Mouse (Mus musculus) cortical plate, adult 2 months (tissue): Measurements from ENCODE around the gene Fam129b. TPM values are rescaled to one million over a fixed set of nuclear protein-coding genes. Genes with fewer than 3 reads are reported as not detected.

ENCODE experiments used
- H3K27ac ChIP-seq: fragments of 200-500 bp; 2 replicates; pipeline ENCODE4 v1.5.1; 2012; ENCODE audit warnings: low read length, control low read depth, inconsistent platforms; ENCODE audit not compliant: insufficient read depth
- H3K4me1 ChIP-seq: fragments of 200-500 bp; 2 replicates; pipeline ENCODE4 v1.6.1; 2011; ENCODE audit warnings: low read length; ENCODE audit not compliant: control insufficient read depth, insufficient read depth
- H3K4me3 ChIP-seq: fragments of 200-500 bp; 2 replicates; pipeline ENCODE4 v1.5.1; 2011; ENCODE audit warnings: mild to moderate bottlenecking, low read length, control low read depth; ENCODE audit not compliant: insufficient read depth
- CTCF ChIP-seq: fragments of 200-500 bp; IDR thresholded peaks from 2 replicates; pipeline ENCODE4 v1.5.1; 2011; ENCODE audit warnings: mild to moderate bottlenecking, control low read depth, low read length; ENCODE audit not compliant: insufficient read depth; ENCODE audit errors: extremely low read depth
- POLR2A ChIP-seq: fragments of 200-500 bp; IDR thresholded peaks from 2 replicates; pipeline ENCODE4 v1.6.1; 2011; ENCODE audit warnings: mild to moderate bottlenecking, low read length, control low read depth; ENCODE audit not compliant: insufficient read depth; ENCODE audit errors: extremely low read depth
- polyA plus RNA-seq: library from polyadenylated mRNA; depleted of rRNA; stranded (reverse); fragments of >200 nt; gene quantifications from 2 replicates; pipeline ENCODE4 v1.2.3, GENCODE M21; 2012

Fam129b gene
- polyA plus RNA-seq, 1 experiment = 29.0 TPM

DNA sequence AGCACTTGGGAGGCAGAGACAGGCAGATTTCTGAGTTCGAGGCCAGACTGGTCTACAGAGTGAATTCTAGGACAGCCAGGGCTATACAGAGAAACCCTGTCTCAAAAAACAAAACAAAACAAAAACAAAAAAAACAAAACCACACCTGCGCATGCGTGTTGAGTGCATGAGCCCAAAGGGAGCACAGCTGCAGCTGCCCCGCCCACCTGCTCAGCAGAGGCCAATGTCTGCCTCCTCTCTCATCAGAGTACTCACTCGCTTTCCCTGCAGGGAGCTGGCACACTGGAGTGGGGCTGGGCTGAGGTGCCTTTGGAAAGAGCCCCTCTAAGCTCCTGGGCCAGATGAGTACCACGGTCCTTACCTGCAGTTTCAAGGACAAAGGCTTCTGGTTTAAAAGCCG lies 55.8 kb downstream of the Fam129b start:
- TF ChIP-seq CTCF (no peak), POLR2A (no peak)
- Histone ChIP-seq H3K4me3 (no peak overlapping the region), H3K27ac (no peak overlapping the region), H3K4me1 (no peaks in the 10 kb centered on the region)

DNA sequence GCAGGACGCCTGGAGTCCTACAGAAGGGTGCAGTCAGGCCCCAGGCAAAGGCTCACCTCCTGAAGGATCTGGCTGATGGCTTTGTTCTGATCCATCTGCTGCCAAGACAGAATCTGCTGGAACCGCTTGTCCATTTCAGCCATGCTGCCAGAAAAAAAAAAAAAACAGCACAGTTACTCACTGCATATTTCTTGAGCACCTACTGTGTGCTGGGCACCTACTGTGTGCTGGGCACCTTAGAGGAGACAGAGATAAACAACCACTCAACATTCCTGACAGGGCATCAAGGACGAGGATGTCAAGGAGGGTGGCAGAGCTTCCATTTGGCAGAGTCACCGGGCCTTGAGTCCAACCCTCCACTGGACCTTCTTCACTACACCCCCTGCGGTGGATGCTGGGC lies 62.8 kb downstream of the Fam129b start:
- H3K4me3 ChIP-seq = no peak overlapping the region
- TF ChIP-seq CTCF (no peak), POLR2A (no peak)
- no peaks in the 10 kb centered on the region for H3K4me1 ChIP-seq
- no peak overlapping the region for H3K27ac ChIP-seq

DNA sequence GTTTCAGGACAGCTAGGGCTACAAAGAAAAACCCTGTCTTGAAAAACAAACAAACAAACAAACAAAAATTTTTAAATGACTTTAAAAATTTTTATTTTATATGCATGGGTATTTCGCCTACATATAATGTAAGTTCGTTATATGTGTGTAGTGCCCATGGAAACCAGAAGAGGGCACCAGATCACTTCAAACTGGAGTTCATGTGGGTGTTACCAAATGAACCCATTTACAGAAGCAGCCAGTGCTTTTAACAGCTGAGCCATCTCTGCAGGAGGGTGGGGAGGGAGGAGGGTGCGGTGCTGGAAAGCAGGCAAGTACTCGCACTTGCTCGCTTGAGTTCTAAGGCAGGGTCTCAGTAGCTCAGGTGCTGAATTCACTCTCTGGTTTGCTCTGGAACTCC lies 63.5 kb downstream of the Fam129b start:
- TF ChIP-seq CTCF (peak; percentile 38; the same call in 1 of the 2 replicates), POLR2A (no peak)
- Histone ChIP-seq H3K4me3 (no peak overlapping the region), H3K27ac (no peak overlapping the region), H3K4me1 (no peaks in the 10 kb centered on the region)

DNA sequence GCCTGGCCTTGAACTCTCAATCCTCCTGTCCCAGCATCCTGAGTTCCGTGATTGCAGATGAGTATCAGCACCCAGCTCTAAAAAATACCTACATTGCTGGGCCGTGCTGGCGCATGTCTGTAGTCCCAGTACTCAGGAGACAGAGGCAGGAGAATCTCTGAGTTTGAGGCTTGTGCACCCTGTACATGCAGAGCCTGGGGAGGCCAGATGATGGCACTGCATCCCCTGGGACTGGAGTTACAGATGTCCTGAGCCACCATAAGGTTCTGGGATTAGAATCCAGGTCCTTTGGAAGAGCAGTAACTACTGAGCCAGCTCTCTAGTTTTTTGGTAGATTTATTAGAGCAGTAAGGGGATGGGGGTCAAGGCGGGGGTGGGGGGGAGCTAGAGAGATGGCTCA lies 64.6 kb downstream of the Fam129b start:
- TF ChIP-seq CTCF (no peak), POLR2A (no peak)
- no peak overlapping the region for H3K4me3 ChIP-seq

DNA sequence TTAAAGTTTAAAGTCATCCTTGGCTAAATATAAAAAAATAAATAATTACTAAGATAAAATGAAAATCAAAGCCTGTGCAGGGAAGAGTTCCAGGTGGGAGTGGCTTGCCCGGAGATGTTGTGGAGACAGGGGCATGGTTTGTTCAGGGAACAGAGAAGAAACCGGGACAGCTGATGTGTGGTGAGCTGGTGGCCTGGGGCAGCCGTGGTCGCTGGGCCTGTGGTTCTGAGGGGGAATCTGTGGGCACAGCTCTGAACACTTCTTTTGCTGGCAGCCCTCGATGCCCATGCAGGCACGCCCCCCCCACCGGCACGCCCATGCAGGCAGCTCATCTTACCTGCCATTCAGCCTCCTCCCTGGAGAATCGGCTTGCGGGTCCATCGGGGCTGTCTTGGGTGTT lies 71.5 kb downstream of the Fam129b start:
- TF ChIP-seq POLR2A (no peak), CTCF (no peak)
- Histone ChIP-seq H3K4me1 (no peaks in the 10 kb centered on the region), H3K27ac (no peak overlapping the region), H3K4me3 (no peak overlapping the region)

More for the DNA sequence above, 64.6 kb downstream of the Fam129b start:
- H3K27ac ChIP-seq = no peak overlapping the region
- no peaks in the 10 kb centered on the region for H3K4me1 ChIP-seq

DNA sequence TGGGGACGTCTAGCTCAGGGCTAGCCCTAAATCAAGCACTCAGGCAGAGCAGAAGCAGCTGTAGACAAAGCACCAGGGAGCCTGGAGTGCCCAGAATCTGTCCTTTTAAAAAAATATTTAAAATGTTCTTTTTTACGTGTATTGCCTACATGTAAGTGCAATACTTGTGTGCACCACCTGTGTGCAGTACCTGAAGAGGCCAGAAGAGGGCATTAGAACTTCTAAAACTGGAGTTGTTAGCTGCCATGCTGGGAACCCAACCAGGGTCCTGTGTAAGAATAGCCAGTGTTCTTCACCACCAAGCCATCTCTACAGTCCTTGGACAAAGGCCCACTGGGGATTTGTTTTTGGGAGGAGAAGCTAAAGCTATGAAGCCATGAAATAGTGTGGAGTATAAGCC lies 78.7 kb downstream of the Fam129b start:
- H3K4me1 ChIP-seq = no peaks in the 10 kb centered on the region
- H3K4me3 ChIP-seq = no peak overlapping the region
- no peak overlapping the region for H3K27ac ChIP-seq
- TF ChIP-seq CTCF (no peak), POLR2A (no peak)

DNA sequence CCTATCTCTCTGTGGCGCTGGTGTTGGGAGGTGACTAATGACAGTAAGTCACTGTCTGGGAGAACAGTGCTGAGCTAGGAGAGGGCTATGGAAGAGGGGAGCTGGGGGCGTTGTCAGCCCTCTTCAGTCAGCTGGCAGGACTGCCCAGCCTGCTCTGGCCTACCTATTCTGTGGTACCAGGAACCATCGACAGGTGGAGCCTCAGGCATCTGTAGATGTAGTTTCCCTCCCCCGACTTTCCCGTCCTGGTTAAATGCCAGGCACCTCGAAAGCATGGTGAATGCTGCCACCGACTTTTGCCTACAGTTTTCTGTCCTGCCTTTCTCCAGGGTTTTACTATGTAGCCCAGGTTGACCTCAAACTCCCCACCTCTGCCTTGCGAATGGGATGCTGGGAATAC lies 81.4 kb downstream of the Fam129b start:
- Histone ChIP-seq H3K4me3 (no peak overlapping the region), H3K27ac (no peak overlapping the region), H3K4me1 (peaks cover 4% of the 10 kb centered on the region)
- 0 out of 2 replicates have a peak, but pooled peaks have one; percentile 25 for TF ChIP-seq CTCF
- no peak for TF ChIP-seq POLR2A

DNA sequence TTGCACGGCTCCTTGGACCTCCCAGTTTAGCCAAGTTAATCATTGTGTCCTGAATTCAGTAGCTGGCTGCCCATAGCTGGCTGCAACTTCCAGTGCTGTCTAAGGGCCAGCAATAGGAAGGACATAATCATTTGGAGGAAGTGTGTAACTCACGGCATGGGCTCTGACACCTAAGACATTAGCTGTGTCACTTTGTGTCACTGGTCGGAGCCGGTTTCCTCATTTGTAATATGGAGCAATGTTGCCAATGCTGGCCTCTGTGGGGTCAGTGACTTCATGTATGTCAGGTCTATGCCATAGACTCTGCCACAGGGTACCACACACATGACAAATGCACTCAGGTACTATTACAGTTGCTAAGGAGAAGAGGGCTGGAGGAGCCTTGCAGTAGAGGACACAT lies 84.4 kb downstream of the Fam129b start:
- no peak overlapping the region for H3K27ac ChIP-seq
- peak overlapping the region; percentile 62; the same call in 1 of the 2 replicates for H3K4me3 ChIP-seq
- peaks cover 4% of the 10 kb centered on the region for H3K4me1 ChIP-seq
- TF ChIP-seq POLR2A (no peak), CTCF (no peak)

DNA sequence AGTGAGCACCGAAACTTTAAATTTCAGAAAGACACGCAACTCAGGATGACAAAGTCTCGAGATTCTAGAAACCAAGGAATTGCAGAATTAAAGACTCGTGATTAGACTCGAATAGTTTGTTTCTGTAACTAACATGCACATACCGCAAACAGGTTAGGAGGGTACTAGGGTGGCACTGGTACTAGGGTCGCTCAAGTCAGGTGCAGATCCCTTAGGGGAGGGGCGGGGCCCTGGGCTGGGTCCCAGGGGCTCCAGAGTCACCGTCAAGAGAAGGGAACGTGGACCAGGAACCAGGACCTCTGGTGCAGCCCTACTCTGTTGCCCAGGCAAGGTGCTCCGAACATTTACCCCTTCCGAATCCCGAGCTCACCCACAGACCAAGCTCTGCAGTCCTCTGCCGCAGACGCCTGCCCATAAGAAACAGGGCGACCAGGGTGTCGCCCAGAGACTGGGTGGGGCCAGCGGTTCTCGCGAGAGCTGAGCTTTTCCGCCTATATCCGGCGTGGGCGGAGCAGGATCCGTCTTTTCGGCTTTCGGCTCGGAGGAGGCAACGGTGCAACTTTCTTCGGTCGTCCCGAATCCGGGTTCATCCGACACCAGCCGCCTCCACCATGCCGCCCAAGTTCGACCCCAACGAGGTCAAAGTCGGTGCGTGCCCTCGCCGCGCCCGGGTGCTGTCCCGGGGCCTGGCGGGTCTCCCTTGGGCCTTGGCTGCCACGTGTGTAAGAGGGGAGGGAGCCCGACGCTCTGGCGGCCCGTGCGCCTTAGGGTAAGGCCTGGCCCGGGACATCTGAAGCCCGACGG lies 85.5 kb downstream of the Fam129b start, which contains the start of the genes Rpl12 and Lrsam1:
Gene Rpl12, plus strand, starts transcription at position 368 of the 804 bp plus-strand sequence.
Gene Lrsam1, minus strand, starts transcription at position 423 of the 804 bp plus-strand sequence.
- H3K4me3 ChIP-seq = peak within 1 kb of the TSS; percentile 62
- TF ChIP-seq CTCF (no peak), POLR2A (peak; percentile 77)
- H3K4me1 ChIP-seq = peaks cover 4% of the 10 kb centered on the region
- no peak within 1 kb of the TSS for H3K27ac ChIP-seq
